Mouse (Mus musculus) c-Kit-positive CD71-positive TER-119-negative erythroid progenitor cells, embryonic 14.5 days (primary cell): ENCODE measurements around the gene Tcf12.
A peak's percentile ranks its signal among the peaks of the same experiment; 100 is the strongest.

Source experiments
- DNase-seq: peaks from one replicate; pipeline ENCODE4 v3.0.0-alpha.2; 2013; ENCODE audit warnings: low read depth

Gene Tcf12

GRCm38 (mm10) chr9:72085017-72085416 lies 26.7 kb downstream of the Tcf12 start:
- DNase-seq = no peak

GRCm38 (mm10) chr9:72084131-72084530 lies 27.5 kb downstream of the Tcf12 start:
- DNase-seq = no peak

GRCm38 (mm10) chr9:72076158-72076557 lies 35.5 kb downstream of the Tcf12 start:
- DNase-seq = no peak

GRCm38 (mm10) chr9:72066151-72066550 lies 45.5 kb downstream of the Tcf12 start:
- no peak for DNase-seq

GRCm38 (mm10) chr9:72053144-72053543 lies 58.5 kb downstream of the Tcf12 start:
- no peak for DNase-seq

GRCm38 (mm10) chr9:72040156-72040555 lies 71.5 kb downstream of the Tcf12 start:
- no peak for DNase-seq

GRCm38 (mm10) chr9:72039369-72039768 lies 72.3 kb downstream of the Tcf12 start:
- no peak for DNase-seq

GRCm38 (mm10) chr9:72037059-72037516 lies 74.6 kb downstream of the Tcf12 start:
- peak; percentile 70 for DNase-seq

- no peak for DNase-seq
These were observed 75.4 kb downstream of the Tcf12 start for GRCm38 (mm10) chr9:72036257-72036656.

GRCm38 (mm10) chr9:72033271-72033670 lies 78.4 kb downstream of the Tcf12 start:
- DNase-seq = no peak

- no peak for DNase-seq
These were observed 81.4 kb downstream of the Tcf12 start for GRCm38 (mm10) chr9:72030274-72030673.

GRCm38 (mm10) chr9:72029601-72030000 lies 82.1 kb downstream of the Tcf12 start:
- no peak for DNase-seq

- no peak for DNase-seq
These were observed 88.4 kb downstream of the Tcf12 start for GRCm38 (mm10) chr9:72023274-72023673.

GRCm38 (mm10) chr9:72021512-72021911 lies 90.2 kb downstream of the Tcf12 start:
- DNase-seq = no peak

GRCm38 (mm10) chr9:72016021-72016420 lies 95.7 kb downstream of the Tcf12 start:
- DNase-seq = no peak

GRCm38 (mm10) chr9:72014585-72015381 lies 96.9 kb downstream of the Tcf12 start:
- no peak for DNase-seq

- no peak for DNase-seq
These were observed 98.1 kb downstream of the Tcf12 start for GRCm38 (mm10) chr9:72013541-72013940.

GRCm38 (mm10) chr9:72008634-72009033 lies 103.0 kb downstream of the Tcf12 start:
- DNase-seq = no peak

- no peak for DNase-seq
These were observed 120.5 kb downstream of the Tcf12 start for GRCm38 (mm10) chr9:71991147-71991546.

- DNase-seq = no peak
These were observed 121.3 kb downstream of the Tcf12 start for GRCm38 (mm10) chr9:71990376-71990775.

- no peak for DNase-seq
These were observed 122.0 kb downstream of the Tcf12 start for GRCm38 (mm10) chr9:71989663-71990062.

GRCm38 (mm10) chr9:71986716-71987115 lies 125.0 kb downstream of the Tcf12 start:
- no peak for DNase-seq

- no peak for DNase-seq
These were observed 128.8 kb downstream of the Tcf12 start for GRCm38 (mm10) chr9:71982826-71983225.

GRCm38 (mm10) chr9:71981071-71981470 lies 130.6 kb downstream of the Tcf12 start:
- no peak for DNase-seq
